Mouse (Mus musculus) embryonic fibroblast, embryonic 13.5 days (primary cell): ENCODE measurements around the gene Csrp1.

Source experiments
- CTCF ChIP-seq: IDR thresholded peaks from 2 replicates; pipeline ENCODE4 v1.5.1; 2011; ENCODE audit warnings: mild to moderate bottlenecking, control low read depth, low read length, moderate library complexity, borderline replicate concordance; ENCODE audit not compliant: insufficient read depth
- POLR2A ChIP-seq: IDR thresholded peaks from 2 replicates; pipeline ENCODE4 v1.6.1; 2011; ENCODE audit warnings: low read depth, mild to moderate bottlenecking, control low read depth, low read length, moderate library complexity

GRCm38 (mm10) chr1:135684895-135685294 is 35.0 kb upstream of the Csrp1 start:
- TF ChIP-seq CTCF: no peak
- no peak for TF ChIP-seq POLR2A
